Mouse (Mus musculus) megakaryocyte-erythroid progenitor cell, adult 5-6 weeks (primary cell): Measurements from ENCODE around the gene Jade3. TPM values are rescaled to one million over a fixed set of nuclear protein-coding genes. Genes with fewer than 3 reads are reported as not detected.

ENCODE experiments used
- ATAC-seq: replicated peaks from 2 replicates; pipeline ENCODE4 v1.8.0; 2016; ENCODE audit warnings: mild to moderate bottlenecking, inconsistent platforms; ENCODE audit not compliant: severe bottlenecking, poor library complexity, low FRiP score, low TSS enrichment
- total RNA-seq, 2 experiments: library from RNA; stranded (forward) in 1 of 2; stranded (reverse) in 1 of 2; fragments of 200-1000, 215-1000 nt in 1 of 2; fragments of >200 nt in 1 of 2; fragmentation: Nextera tagmentation in 1 of 2; gene quantifications; 2 replicates each; pipeline ENCODE4 v1.2.3; 2014 to 2017

Jade3 gene
- total RNA-seq, 2 experiments from 2014 or later: 10.7 to 20.2 TPM

DNA sequence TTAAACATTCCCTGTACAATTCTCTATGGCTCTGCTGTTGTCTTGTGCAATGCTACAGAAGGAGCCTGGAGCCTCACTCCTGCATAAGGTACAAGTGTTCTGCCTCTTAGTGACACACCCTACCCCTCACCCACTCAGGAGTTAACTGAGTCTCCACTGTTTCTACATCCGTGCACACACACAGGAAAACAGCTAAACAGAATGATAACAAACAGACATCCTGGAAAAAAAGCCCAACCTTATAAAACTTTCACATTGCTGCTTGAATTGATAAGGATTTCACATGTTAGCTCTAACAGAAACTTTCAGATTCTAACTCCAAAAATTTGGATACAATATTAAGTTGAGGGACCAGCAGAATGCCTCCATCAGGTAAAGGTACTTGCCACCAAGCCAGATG is 107.1 kb downstream of the Jade3 start:
- no peak for ATAC-seq

DNA sequence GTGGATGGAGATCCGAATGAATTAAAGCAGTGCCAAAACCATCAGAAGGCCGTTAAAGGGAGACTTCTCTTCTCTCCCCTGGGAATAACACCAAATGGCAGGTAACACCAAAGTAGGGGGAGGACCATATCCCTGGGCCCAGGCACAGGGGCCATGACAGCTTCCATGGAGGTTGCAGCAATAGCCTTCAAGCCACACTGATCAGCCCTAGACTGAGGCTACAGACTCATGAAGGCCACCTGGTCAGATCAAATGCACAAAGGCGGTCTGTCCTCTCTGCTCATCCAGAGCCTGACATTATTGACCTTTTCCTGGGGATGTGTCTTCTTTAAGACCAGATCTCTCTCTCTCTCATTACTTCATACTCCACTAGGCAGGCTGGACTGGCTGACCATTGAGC is 118.4 kb downstream of the Jade3 start:
- ATAC-seq: no peak

DNA sequence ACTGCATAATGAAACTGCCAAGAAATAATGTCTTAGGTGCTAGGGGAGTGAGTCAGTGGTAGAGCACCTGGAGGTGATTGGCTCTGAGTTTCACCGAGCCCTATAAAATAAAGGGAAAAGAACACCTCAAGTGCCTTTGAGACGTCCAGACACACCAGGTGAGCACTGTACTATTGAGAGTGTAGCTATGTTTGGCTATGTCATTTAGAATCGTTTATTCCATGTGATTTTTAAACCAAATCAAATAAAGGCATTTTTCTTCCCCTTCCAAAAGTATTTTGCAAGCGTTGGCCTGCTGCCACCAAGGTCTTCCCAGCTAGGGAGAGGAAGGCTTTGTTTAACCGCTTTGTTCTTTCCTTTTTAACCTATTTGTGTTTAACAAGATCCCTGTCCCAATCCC is 122.1 kb downstream of the Jade3 start:
- ATAC-seq: no peak

DNA sequence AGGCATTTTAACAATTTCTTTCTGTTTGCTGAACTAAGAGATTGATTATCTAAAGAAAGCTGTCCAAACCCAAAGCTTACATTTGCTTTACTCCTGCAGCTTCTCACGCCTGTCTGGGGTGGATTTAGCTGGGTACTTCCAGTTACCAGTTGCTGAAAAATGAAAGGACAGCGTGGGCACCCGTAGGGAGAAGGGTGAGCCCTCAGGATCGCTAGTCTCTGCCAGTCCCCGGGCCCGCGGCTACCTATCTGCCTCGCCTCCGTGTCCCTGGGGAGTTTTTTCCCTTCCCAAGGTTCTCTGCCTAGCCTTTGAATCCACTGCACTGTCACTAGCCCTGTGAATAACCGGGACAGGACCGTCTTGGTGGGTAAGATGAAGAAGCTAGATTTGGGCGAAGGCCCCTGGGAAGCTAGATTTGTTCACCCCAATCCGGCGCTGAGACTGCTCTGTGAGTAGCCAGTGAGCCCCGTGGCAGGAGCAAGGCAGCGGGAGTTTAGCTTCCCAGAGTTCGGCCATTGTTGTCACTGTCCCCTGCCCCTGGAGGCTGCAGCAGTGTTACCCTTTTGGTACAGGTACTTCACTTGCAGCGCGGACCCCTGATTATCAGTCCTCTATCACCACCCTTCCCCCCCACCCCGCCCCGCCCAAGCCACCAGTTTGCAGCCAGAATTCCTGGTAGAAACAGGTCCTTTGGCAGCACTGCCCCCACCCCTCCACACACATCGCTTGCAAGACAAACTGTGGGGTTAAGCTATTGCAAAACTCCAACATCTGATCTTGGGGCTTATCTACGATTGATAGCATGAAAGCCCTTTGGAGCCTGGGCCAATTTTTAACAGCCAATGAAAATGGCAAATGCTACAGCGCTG is 122.8 kb downstream of the Jade3 start:
- no peak for ATAC-seq

DNA sequence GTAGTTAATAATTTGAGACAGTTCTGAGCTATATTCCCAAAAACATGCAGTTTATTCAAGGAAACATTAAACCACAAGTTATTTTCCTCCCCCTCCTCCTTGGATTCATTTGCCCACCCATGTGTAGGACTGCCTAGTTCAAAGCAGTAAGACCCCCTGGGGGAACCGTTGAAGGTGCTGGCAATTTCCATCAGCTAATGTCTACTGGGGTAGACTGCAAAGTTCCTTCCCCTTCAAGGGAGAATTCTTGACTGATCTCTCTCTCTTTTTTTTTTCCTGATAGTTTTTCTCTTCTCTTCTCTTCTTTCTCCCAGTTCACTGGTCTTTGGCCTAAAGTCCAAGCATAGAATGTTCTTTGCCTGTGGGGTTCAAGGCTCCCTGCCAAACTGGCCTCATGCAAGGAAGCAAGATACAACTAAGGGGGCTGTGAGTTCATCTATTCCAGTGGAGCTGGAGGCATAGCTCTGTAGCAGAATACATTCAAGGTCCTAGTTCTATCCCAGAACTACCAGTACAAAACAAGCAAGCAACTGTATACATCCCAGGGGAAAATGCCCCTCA is 123.5 kb downstream of the Jade3 start:
- no peak for ATAC-seq

DNA sequence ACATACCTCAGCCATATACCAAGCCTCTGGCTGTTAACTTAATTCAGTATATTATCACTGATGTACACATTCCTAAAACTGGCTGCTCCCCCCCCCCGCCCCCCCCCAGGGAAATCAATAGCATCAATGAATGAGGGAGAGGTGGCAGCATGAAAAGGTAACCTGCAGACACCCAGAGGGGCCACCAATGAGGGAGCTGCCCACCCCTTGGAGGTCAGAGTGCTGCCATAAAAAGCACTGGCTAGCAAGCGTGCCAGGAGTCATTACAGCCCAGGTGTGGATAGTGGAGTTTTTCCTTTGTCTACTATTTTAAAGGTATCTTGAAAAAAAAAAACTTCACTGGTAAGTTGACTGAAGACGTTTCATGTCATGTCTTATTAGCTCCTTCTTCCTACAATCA is 124.0 kb downstream of the Jade3 start, which contains the start of gene Rgn:
Rgn (plus strand) TSS at position 256 of the 400 bp plus-strand sequence.
- ATAC-seq: no peak

DNA sequence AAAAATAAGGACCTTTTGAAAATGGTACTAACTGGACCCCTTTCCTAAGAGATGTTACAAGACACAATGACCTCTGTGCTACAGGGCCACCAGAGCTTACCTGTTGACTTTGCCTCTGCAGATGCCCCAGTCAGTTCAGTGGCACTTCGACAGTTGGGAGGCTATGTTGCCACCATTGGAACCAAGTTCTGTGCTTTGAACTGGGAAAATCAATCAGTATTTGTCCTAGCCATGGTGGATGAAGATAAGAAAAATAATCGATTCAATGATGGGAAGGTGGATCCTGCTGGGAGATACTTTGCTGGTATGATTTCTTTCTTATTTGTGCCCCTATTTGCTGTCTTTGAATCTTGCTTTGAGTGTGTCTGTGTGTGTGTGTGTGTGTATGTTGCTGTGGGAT is 126.7 kb downstream of the Jade3 start:
- ATAC-seq: no peak

DNA sequence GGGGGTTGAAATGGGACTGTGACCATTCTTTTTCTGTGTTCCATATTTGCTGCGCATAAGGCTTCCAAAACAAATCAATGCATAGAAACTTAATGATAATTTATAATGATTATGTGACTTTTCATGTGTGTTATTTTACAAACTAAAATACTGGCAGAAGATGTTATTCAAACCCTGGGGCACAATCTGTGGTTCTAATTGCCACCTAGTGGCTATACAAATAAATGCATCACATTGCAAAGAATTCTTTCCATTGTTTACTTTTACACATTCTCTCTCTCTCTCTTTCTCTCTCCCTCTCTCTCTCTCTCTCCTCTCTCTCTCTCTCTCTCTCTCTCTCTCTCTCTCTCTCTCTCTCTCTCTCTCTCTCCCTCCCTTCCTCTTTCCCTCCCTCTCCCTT is 136.4 kb downstream of the Jade3 start:
- no peak for ATAC-seq

DNA sequence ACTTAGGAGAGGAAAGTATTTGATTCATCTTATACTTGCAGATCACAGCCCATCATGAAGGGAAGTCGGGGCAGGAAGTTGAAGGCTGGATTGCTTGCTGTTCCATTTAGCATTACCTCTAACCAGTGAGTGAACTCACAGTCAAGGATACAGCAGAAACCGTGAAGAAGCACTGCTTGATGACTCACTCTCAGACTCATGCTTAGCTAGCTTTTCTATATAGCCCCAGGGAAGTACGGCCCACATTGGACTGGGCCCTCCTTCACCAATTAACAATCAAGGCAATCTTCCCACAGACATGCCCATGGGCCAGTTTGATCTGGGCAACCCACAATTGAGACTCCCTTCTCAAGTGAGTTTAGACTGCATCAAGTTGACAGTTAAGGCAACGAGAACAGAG is 138.5 kb downstream of the Jade3 start:
- ATAC-seq: no peak

Other genes starting within 250 kb of the Jade3 start
- 0.50 and 0.99 TPM in 2 replicates for gene Slc9a7, start 133.9 kb upstream of the Jade3 start, total RNA-seq (2014; fragmentation: Nextera tagmentation)
- 2.3 and 2.4 TPM in 2 replicates for gene Slc9a7, start 133.9 kb upstream of the Jade3 start, total RNA-seq (2017)
- gene Rp2, start 61.2 kb upstream of the Jade3 start, total RNA-seq (2014; fragmentation: Nextera tagmentation): 16.1 and 18.7 TPM in 2 replicates
- gene Rp2, start 61.2 kb upstream of the Jade3 start, total RNA-seq (2017): 21.7 and 26.5 TPM in 2 replicates
- gene Rgn, start 124.1 kb downstream of the Jade3 start, total RNA-seq (2014; fragmentation: Nextera tagmentation): not detected in 2 replicates
- not detected in 2 replicates for gene Rgn, start 124.1 kb downstream of the Jade3 start, total RNA-seq (2017)
- 45.7 and 53.3 TPM in 2 replicates for gene Rbm10, start 191.8 kb downstream of the Jade3 start, total RNA-seq (2014; fragmentation: Nextera tagmentation)
- gene Rbm10, start 191.8 kb downstream of the Jade3 start, total RNA-seq (2017): 82.8 and 85.8 TPM in 2 replicates
- gene Ndufb11, start 191.9 kb downstream of the Jade3 start, total RNA-seq (2014; fragmentation: Nextera tagmentation): 119 and 157 TPM in 2 replicates
- 53.5 and 68.7 TPM in 2 replicates for gene Ndufb11, start 191.9 kb downstream of the Jade3 start, total RNA-seq (2017)
- gene Uba1, start 232.6 kb downstream of the Jade3 start, total RNA-seq (2014; fragmentation: Nextera tagmentation): 241 and 270 TPM in 2 replicates
- gene Uba1, start 232.6 kb downstream of the Jade3 start, total RNA-seq (2017): 172 and 234 TPM in 2 replicates